Mouse (Mus musculus) left cerebral cortex, adult 11 months (tissue): ENCODE measurements around the gene Usp53.

Source experiments
- DNase-seq: peaks from one replicate; pipeline ENCODE4 v3.0.0; 2022; ENCODE audit warnings: low spot score

Usp53 gene

GRCm38 (mm10) chr3:122984249-122985182 is at the start of gene Usp53:
Usp53 (minus strand) TSS chr3:122984510.
- DNase-seq = peak; percentile 92

- no peak for DNase-seq
Observed at GRCm38 (mm10) chr3:123033804-123034203, 49.5 kb upstream of the Usp53 start.

- no peak for DNase-seq
Observed at GRCm38 (mm10) chr3:123025634-123026033, 41.3 kb upstream of the Usp53 start.

GRCm38 (mm10) chr3:123024496-123025234 is 40.4 kb upstream of the Usp53 start:
- no peak for DNase-seq

GRCm38 (mm10) chr3:123018792-123019191 is 34.5 kb upstream of the Usp53 start:
- no peak for DNase-seq

- DNase-seq = no peak
Observed at GRCm38 (mm10) chr3:123013476-123013875, 29.2 kb upstream of the Usp53 start.

- DNase-seq = no peak
Observed at GRCm38 (mm10) chr3:123009417-123009816, 25.1 kb upstream of the Usp53 start.

GRCm38 (mm10) chr3:123007386-123007785 is 23.1 kb upstream of the Usp53 start:
- DNase-seq = no peak

GRCm38 (mm10) chr3:123001053-123001452 is 16.7 kb upstream of the Usp53 start:
- DNase-seq = no peak

GRCm38 (mm10) chr3:122998511-122998910 is 14.2 kb upstream of the Usp53 start:
- no peak for DNase-seq

- DNase-seq = no peak
Observed at GRCm38 (mm10) chr3:122996968-122997367, 12.7 kb upstream of the Usp53 start.

- no peak for DNase-seq
Observed at GRCm38 (mm10) chr3:122986906-122987305, 2.6 kb upstream of the Usp53 start.

- no peak for DNase-seq
Observed at GRCm38 (mm10) chr3:122986386-122986785, 2.1 kb upstream of the Usp53 start.

- no peak for DNase-seq
Observed at GRCm38 (mm10) chr3:122985183-122985944, 1.1 kb upstream of the Usp53 start.

GRCm38 (mm10) chr3:122983849-122984248 is 461 bp downstream of the Usp53 start:
- no peak for DNase-seq

GRCm38 (mm10) chr3:122975964-122976363 is 8.3 kb downstream of the Usp53 start:
- no peak for DNase-seq

- no peak for DNase-seq
Observed at GRCm38 (mm10) chr3:122975363-122975762, 8.9 kb downstream of the Usp53 start.

- DNase-seq = no peak
Observed at GRCm38 (mm10) chr3:122974833-122975232, 9.5 kb downstream of the Usp53 start.

GRCm38 (mm10) chr3:122972126-122972822 is 12.0 kb downstream of the Usp53 start:
- DNase-seq = no peak

- DNase-seq = no peak
Observed at GRCm38 (mm10) chr3:122968391-122968790, 15.9 kb downstream of the Usp53 start.

- no peak for DNase-seq
Observed at GRCm38 (mm10) chr3:122964301-122964700, 20.0 kb downstream of the Usp53 start.

GRCm38 (mm10) chr3:122950129-122950528 is 34.2 kb downstream of the Usp53 start:
- no peak for DNase-seq
